Mouse (Mus musculus): Measurements from ENCODE around the gene Tgfa.

DNA sequence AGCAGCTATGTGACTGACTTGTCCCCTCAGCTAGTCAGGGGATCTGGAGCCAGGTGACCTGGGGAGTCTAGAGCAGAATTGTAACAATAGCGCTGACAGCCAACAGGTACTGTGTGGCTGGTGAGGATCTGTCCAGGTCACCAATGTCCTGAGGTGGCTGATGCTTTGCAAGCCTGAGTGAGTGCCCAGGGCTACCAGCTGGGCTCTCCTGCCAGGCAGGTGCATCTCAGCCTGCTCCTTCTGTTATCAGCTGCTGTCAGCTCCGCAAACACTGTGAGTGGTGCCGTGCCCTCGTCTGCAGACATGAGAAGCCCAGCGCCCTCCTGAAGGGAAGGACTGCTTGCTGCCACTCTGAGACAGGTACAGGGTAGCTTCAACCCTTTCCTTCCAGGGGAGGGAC is 76.1 kb downstream of the Tgfa start:
- TF ChIP-seq CTCF (IDR thresholded peaks at IDR 0.05 in 2 of 3, conservative IDR thresholded peaks at IDR 0.05 in 1 of 3; ENCODE audit: control insufficient read depth in 1 of 3, insufficient read depth in 1 of 3, low read depth in 2 of 3, low read length in 3 of 3, poor library complexity in 1 of 3, severe bottlenecking in 1 of 3) (no peak), EP300 (IDR thresholded peaks at IDR 0.05; ENCODE audit: low read depth in 1 of 2, low read length in 2 of 2) (no peak), MXI1 (IDR thresholded peaks at IDR 0.05; ENCODE audit: low read depth, low read length) (no peak), RCOR1 (IDR thresholded peaks at IDR 0.05; ENCODE audit: low read depth, low read length) (no peak), POLR2A (IDR thresholded peaks at IDR 0.05; ENCODE audit: control insufficient read depth in 1 of 2, insufficient read depth in 1 of 2, low read depth in 1 of 2, low read length in 2 of 2, poor library complexity in 1 of 2) (no peak), MAFK (IDR thresholded peaks at IDR 0.05; ENCODE audit: borderline replicate concordance, low read depth, low read length) (no peak)

All from MEL (cell line).